Mouse (Mus musculus) CH12.LX (cell line): ENCODE results near the gene Hoxa9.
A peak's percentile ranks its signal among the peaks of the same experiment; 100 is the strongest.

Experiments
- CTCF ChIP-seq, 2 experiments: IDR thresholded peaks in 1 of 2; conservative IDR thresholded peaks in 1 of 2; 2 replicates each; pipeline ENCODE4 v1.5.1; 2011 to 2012; ENCODE audit warnings: low read depth in 2 of 2, low read length in 2 of 2, improper control_type of control experiment in 1 of 2, inconsistent platforms in 1 of 2, mild to moderate bottlenecking in 1 of 2, moderate library complexity in 1 of 2
- EP300 ChIP-seq: IDR thresholded peaks from 2 replicates; pipeline ENCODE4 v1.6.1; 2011; ENCODE audit warnings: low read length, improper control_type of control experiment
- HCFC1 ChIP-seq: IDR thresholded peaks from 2 replicates; pipeline ENCODE4 v1.6.1; 2012; ENCODE audit warnings: low read depth, mild to moderate bottlenecking, inconsistent platforms, low read length, improper control_type of control experiment
- KAT2A ChIP-seq: IDR thresholded peaks from 2 replicates; pipeline ENCODE4 v1.6.1; 2012; ENCODE audit warnings: low read length, improper control_type of control experiment, inconsistent platforms; ENCODE audit not compliant: insufficient replicate concordance
- MAFK ChIP-seq: IDR thresholded peaks from 2 replicates; pipeline ENCODE4 v1.6.1; 2011; ENCODE audit warnings: low read length, improper control_type of control experiment; ENCODE audit not compliant: insufficient replicate concordance
- MAZ ChIP-seq: IDR thresholded peaks from 2 replicates; pipeline ENCODE4 v1.6.1; 2012; ENCODE audit warnings: low read depth, mild to moderate bottlenecking, inconsistent platforms, low read length, improper control_type of control experiment, moderate library complexity
- MXI1 ChIP-seq: IDR thresholded peaks from 2 replicates; pipeline ENCODE4 v1.6.1; 2011; ENCODE audit warnings: mild to moderate bottlenecking, low read depth, low read length, improper control_type of control experiment
- POLR2A ChIP-seq: IDR thresholded peaks from 2 replicates; pipeline ENCODE4 v1.6.1; 2011; ENCODE audit warnings: low read depth, mild to moderate bottlenecking, improper control_type of control experiment, low read length
- RCOR1 ChIP-seq: conservative IDR thresholded peaks from 2 replicates; pipeline ENCODE4 v1.6.1; 2012; ENCODE audit warnings: low read depth, mild to moderate bottlenecking, inconsistent platforms, low read length, improper control_type of control experiment

DNA sequence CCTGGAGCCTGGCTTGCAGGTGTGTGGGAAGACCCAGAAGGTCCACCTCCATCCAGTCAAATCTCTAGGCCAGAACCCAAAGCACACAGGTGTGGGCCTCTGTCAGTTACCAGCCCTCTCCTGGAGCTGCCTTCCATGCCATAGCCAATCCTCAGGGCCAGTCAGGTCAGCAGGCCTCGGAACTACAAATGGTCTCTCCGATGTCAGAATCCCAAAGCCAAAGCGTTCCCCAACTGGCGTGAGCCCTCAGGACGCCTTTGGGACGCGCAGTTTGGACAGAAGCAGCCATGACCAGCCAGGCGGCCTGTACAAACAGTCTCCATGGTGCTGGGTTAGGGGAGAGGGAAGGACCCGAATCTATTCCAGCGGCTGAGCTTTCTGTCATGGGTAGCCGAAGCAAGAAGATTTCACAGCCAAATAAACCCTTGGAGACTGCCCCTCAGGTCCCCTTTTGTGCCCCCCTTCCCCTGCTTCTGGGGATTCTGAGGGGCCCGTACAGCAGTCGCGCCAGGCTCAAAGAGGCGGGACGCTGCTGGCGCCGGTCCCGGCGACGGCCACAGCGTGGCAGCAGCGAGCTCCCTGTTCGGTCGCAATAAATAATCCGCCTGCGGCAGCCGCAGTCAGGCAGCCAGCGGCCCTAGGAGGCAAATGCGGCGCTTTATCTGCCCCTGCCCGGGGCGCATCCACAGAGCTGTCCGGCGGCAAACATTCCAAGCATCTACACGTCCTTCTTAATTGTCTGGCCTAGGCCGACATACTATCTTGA lies 19.5 kb downstream of the Hoxa9 start:
- TF ChIP-seq CTCF (conservative IDR thresholded peaks at IDR 0.05 in 1 of 2, IDR thresholded peaks at IDR 0.05 in 1 of 2; ENCODE audit: low read depth in 2 of 2, low read length in 2 of 2) (peak in 1 of 2 experiments; percentile 76; a peak in 3 of 4 replicates), MAFK (no peak), POLR2A (peak; percentile 55), MXI1 (no peak), HCFC1 (peak; percentile 17; the same call in 1 of the 2 replicates), MAZ (no peak), KAT2A (no peak), EP300 (no peak), RCOR1 (no peak)
